Mouse (Mus musculus): Measurements from ENCODE around the gene Kcnb1. TPM values are rescaled to one million over a fixed set of nuclear protein-coding genes. Genes with fewer than 3 reads are reported as not detected.

The Kcnb1 gene
- polyA plus RNA-seq, 1 experiment from 2014 or later, result 1.1 TPM

- H3K9me3 ChIP-seq, result no peaks in the 10 kb centered on the region
- WGBS, result under 1% methylated on average over 57 of the region's 57 CpGs
- peak within 1 kb of the TSS; percentile 91 for H3K9ac ChIP-seq
- H3K27ac ChIP-seq, result peak within 1 kb of the TSS; percentile 90
- peak within 1 kb of the TSS; percentile 72 for H3K4me2 ChIP-seq
- H3K4me3 ChIP-seq, result peak within 1 kb of the TSS; percentile 80
- peaks cover 29% of the 10 kb centered on the region for H3K36me3 ChIP-seq
- H3K4me1 ChIP-seq, result peaks cover 37% of the 10 kb centered on the region
- no peaks in the 10 kb centered on the region for H3K27me3 ChIP-seq
- peak; percentile 93 for ATAC-seq (ENCODE audit: insufficient number of reproducible peaks, insufficient read depth, low FRiP score, low TSS enrichment, low read depth)
These were observed 126.7 kb downstream of the Kcnb1 start, which contains the start of gene Znfx1 for GRCm38 (mm10) chr2:167062965-167063880. Gene Znfx1, minus strand, starts transcription at chr2:167063015.

DNA sequence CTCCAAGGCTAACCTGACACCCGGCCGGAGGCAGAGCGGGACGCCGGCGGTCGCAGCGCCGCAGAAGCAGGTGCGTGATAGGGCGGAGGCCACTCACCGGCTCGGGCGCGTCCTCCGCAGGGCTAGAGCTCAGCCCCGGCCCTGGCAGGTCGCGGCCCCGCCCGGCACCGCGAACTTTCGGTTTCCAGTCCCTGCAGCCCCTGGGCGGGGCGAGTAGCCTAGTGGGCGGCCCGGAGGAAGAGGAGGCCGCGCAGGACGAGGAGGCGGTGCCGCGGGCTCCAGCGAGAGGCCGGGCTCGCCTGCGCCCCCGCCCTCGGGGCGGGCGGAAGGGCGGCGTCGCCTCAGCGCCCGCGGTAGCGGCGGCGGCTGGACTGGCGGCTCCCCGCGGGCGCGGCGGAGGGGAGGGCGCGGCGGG, 127.5 kb downstream of the Kcnb1 start:
- ATAC-seq (ENCODE audit: insufficient number of reproducible peaks, insufficient read depth, low FRiP score, low TSS enrichment, low read depth), result peak; percentile 88
- Histone ChIP-seq H3K4me2 (peak overlapping the region; percentile 72), H3K4me3 (peak overlapping the region; percentile 80), H3K4me1 (peaks cover 37% of the 10 kb centered on the region), H3K27ac (peak overlapping the region; percentile 90), H3K9me3 (no peaks in the 10 kb centered on the region), H3K9ac (peak overlapping the region; percentile 91), H3K36me3 (peaks cover 33% of the 10 kb centered on the region), H3K27me3 (no peaks in the 10 kb centered on the region)
- WGBS, result under 1% methylated on average over 48 of the region's 60 CpGs

DNA sequence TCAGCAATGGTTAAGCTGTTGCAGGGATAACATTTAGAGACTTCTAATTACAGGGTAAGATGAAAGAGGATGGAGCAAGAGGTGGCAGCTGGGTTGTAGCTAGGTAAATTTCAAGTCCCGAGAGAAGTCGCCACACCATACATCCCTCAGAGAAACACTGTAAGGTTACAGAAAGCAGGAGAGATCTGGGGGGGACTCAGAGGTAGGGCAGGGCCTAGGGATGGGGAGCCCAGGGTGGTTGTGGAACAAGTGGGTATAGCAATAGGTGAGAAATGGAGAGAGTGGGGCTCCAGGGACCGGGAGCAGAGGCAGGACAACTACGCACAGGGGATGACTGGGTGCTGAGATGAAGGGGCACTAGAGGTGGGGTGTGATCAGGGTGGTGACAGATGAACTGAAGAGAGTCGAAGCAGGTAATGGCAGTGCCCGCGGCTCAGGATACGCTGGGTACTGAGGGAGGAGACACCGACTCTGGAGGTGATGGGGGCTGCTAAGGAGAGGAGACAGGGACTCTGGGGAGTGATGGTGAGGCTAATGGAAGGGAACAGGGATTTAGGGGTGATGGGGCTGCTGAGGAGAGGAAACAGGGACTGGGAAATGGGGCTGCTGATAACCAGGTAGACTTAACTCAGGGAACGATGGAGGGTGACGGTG, 128.4 kb downstream of the Kcnb1 start:
- WGBS, result 22% methylated on average over 11 of the region's 11 CpGs
- Histone ChIP-seq H3K27ac (no peak overlapping the region; the same call in 1 of the 2 replicates), H3K4me3 (peak overlapping the region; percentile 80), H3K9me3 (no peaks in the 10 kb centered on the region), H3K9ac (peak overlapping the region; percentile 91), H3K4me2 (peak overlapping the region; percentile 72), H3K36me3 (peaks cover 40% of the 10 kb centered on the region), H3K4me1 (peaks cover 37% of the 10 kb centered on the region), H3K27me3 (no peaks in the 10 kb centered on the region)
- ATAC-seq (ENCODE audit: insufficient number of reproducible peaks, insufficient read depth, low FRiP score, low TSS enrichment, low read depth), result no peak

DNA sequence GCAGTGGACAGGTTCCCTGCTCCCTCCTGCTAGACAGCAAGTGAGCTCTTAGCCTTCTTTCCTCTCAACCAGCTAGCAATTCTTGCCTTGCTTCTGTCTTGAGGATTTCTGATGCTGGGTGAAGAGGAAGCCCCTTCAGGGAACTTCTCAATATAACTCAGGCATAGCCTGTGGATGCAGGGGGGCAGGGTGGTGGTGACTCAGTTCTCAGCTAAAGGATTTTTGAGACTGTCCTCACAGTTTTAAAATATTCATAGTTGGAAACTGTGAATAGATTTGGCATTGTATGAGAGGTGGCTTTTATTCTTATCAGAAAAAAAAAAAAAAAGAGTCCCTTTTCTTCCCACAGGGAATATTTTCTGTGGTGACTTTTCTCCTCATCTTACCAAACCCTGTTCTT, 129.2 kb downstream of the Kcnb1 start:
- Histone ChIP-seq H3K36me3 (peaks cover 42% of the 10 kb centered on the region), H3K9ac (peak overlapping the region; percentile 61), H3K4me1 (peaks cover 35% of the 10 kb centered on the region), H3K27ac (no peak overlapping the region), H3K4me2 (peak overlapping the region; percentile 72; the same call in 1 of the 2 replicates), H3K4me3 (no peak overlapping the region), H3K27me3 (no peaks in the 10 kb centered on the region), H3K9me3 (no peaks in the 10 kb centered on the region)
- no peak for ATAC-seq (ENCODE audit: insufficient number of reproducible peaks, insufficient read depth, low FRiP score, low TSS enrichment, low read depth)

GRCm38 (mm10) chr2:167060360-167060759, 129.6 kb downstream of the Kcnb1 start:
- no peak for ATAC-seq (ENCODE audit: insufficient number of reproducible peaks, insufficient read depth, low FRiP score, low TSS enrichment, low read depth)
- no peak overlapping the region for H3K27ac ChIP-seq
- H3K4me1 ChIP-seq, result peaks cover 32% of the 10 kb centered on the region
- peaks cover 42% of the 10 kb centered on the region for H3K36me3 ChIP-seq
- H3K9me3 ChIP-seq, result no peaks in the 10 kb centered on the region
- 52% methylated on average over 3 of the region's 3 CpGs for WGBS
- no peaks in the 10 kb centered on the region for H3K27me3 ChIP-seq
- H3K4me3 ChIP-seq, result no peak overlapping the region
- H3K9ac ChIP-seq, result peak overlapping the region; percentile 61
- peak overlapping the region; percentile 72; the same call in 1 of the 2 replicates for H3K4me2 ChIP-seq

DNA sequence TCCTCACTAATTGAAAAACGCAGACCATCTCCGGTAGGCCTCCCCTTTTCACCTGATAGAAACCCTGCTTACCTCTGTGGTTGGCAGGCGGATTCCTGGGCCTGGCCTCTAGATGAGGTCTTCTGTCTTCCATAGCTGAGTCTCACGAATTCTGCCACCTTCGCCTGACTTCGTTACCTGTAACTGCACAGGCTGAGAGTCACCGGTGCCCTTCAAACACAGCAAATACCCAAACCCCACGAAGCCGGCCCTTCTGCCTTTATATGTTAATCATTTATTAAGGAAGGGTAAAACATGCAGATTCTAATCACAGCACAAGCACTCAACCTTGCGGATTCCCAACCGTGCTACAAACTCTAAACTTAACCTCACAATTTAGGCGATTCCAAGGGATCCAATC, 130.0 kb downstream of the Kcnb1 start:
- Histone ChIP-seq H3K9me3 (no peaks in the 10 kb centered on the region), H3K36me3 (peaks cover 42% of the 10 kb centered on the region), H3K4me3 (no peak overlapping the region), H3K9ac (peak overlapping the region; percentile 61), H3K27me3 (no peaks in the 10 kb centered on the region), H3K4me1 (peaks cover 28% of the 10 kb centered on the region), H3K4me2 (no peak overlapping the region; the same call in 1 of the 2 replicates), H3K27ac (no peak overlapping the region)
- ATAC-seq (ENCODE audit: insufficient number of reproducible peaks, insufficient read depth, low FRiP score, low TSS enrichment, low read depth), result no peak
- 74% methylated on average over 12 of the region's 12 CpGs for WGBS

DNA sequence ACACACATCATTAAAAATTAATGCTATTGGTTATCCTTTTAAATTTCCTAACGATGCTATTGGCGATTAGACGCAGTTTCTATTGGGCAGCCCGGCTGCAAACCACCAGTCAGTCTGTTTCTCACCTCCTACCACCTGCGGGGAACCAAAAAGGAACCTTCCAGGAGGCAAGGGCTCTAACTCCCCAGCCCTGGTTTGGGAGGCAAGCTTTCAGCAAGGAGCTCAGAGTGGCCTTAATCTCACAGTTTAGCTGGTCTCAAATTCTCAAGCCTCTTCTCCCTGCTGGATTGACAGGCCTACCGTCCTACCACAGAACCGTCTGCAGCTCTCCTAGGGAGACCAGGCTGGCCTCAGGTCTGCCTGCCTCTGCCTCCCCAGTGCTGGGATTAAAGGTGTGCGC, 130.4 kb downstream of the Kcnb1 start:
- no peak for ATAC-seq (ENCODE audit: insufficient number of reproducible peaks, insufficient read depth, low FRiP score, low TSS enrichment, low read depth)
- Histone ChIP-seq H3K4me2 (no peak overlapping the region), H3K4me1 (peaks cover 24% of the 10 kb centered on the region), H3K9me3 (no peaks in the 10 kb centered on the region), H3K36me3 (peaks cover 42% of the 10 kb centered on the region), H3K27me3 (no peaks in the 10 kb centered on the region), H3K4me3 (no peak overlapping the region), H3K9ac (peak overlapping the region; percentile 22; the same call in 1 of the 2 replicates), H3K27ac (no peak overlapping the region)
- WGBS, result 54% methylated on average over 8 of the region's 8 CpGs

DNA sequence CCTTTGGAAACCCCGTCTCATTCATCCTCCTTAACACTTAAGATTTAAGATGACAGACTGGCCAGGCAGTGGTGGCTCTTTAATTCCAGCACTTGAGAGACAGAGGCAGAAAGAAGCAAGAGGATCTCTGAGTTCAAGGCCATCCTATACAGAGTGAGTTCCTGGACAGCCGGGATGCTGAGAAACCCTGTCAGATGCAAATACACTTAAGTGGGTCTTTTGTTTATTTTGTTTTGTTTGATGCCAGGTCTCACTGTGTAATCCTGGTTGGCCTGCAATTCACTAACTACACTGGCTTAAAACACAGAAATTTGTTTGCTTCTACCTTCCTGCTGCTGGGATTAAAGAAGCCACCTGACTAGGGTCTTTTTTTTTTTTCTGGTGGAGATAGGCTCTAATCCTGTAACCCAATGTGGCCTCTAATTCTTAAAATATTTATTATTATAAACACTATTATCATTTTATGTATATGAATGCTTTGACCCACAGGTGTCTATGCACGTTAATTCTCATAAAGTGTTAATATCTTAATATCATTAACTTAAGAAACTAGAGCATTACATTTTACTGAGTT, 131.1 kb downstream of the Kcnb1 start:
- H3K27me3 ChIP-seq, result no peaks in the 10 kb centered on the region
- H3K36me3 ChIP-seq, result peaks cover 42% of the 10 kb centered on the region
- no peak overlapping the region for H3K27ac ChIP-seq
- H3K9me3 ChIP-seq, result no peaks in the 10 kb centered on the region
- H3K4me2 ChIP-seq, result no peak overlapping the region
- WGBS, result 65% methylated on average over 3 of the region's 3 CpGs
- H3K4me1 ChIP-seq, result peaks cover 23% of the 10 kb centered on the region
- H3K4me3 ChIP-seq, result no peak overlapping the region
- H3K9ac ChIP-seq, result no peak overlapping the region
- ATAC-seq (ENCODE audit: insufficient number of reproducible peaks, insufficient read depth, low FRiP score, low TSS enrichment, low read depth), result no peak

DNA sequence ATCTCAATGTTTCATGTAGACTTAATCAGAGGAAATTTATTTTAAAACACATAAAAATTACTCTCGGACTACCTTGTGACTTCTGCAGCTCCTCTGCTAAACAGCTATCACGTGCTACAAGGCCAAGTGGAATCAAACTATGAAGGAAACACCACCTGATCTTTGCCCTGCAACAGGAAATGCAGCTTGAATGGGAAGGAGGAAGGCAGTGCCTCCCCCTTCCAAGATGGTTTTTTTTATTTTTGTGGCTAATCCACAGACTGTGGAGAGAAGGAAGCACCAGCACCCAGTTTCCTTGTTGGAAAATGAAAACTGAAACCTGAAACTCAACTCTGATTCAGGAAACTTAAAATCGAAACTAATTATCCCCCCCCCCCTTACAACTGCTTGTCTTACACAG, 131.8 kb downstream of the Kcnb1 start:
- H3K27ac ChIP-seq, result no peak overlapping the region
- H3K36me3 ChIP-seq, result peaks cover 48% of the 10 kb centered on the region
- no peak for ATAC-seq (ENCODE audit: insufficient number of reproducible peaks, insufficient read depth, low FRiP score, low TSS enrichment, low read depth)
- H3K9me3 ChIP-seq, result no peaks in the 10 kb centered on the region
- WGBS, result 42% methylated on average over 3 of the region's 3 CpGs
- 0 out of 2 replicates have a peak overlapping the region, but pooled peaks have one; percentile 21 for H3K9ac ChIP-seq
- no peak overlapping the region for H3K4me3 ChIP-seq
- H3K27me3 ChIP-seq, result no peaks in the 10 kb centered on the region
- H3K4me1 ChIP-seq, result peaks cover 29% of the 10 kb centered on the region
- H3K4me2 ChIP-seq, result no peak overlapping the region

GRCm38 (mm10) chr2:167056942-167057323, 133.0 kb downstream of the Kcnb1 start:
- H3K27ac ChIP-seq, result no peak overlapping the region
- H3K36me3 ChIP-seq, result peaks cover 56% of the 10 kb centered on the region
- H3K9me3 ChIP-seq, result no peaks in the 10 kb centered on the region
- H3K4me2 ChIP-seq, result no peak overlapping the region
- no peak overlapping the region for H3K9ac ChIP-seq
- no peaks in the 10 kb centered on the region for H3K27me3 ChIP-seq
- H3K4me1 ChIP-seq, result peaks cover 29% of the 10 kb centered on the region
- no peak overlapping the region for H3K4me3 ChIP-seq
- WGBS, result 89% methylated on average over 5 of the region's 5 CpGs
- no peak for ATAC-seq (ENCODE audit: insufficient number of reproducible peaks, insufficient read depth, low FRiP score, low TSS enrichment, low read depth)

- Histone ChIP-seq H3K36me3 (peaks cover 60% of the 10 kb centered on the region), H3K4me1 (peaks cover 23% of the 10 kb centered on the region), H3K4me2 (no peak overlapping the region), H3K4me3 (no peak overlapping the region), H3K27me3 (no peaks in the 10 kb centered on the region), H3K9ac (peak overlapping the region; percentile 32; the same call in 1 of the 2 replicates), H3K27ac (no peak overlapping the region), H3K9me3 (no peaks in the 10 kb centered on the region)
- 91% methylated on average over 15 of the region's 15 CpGs for WGBS
- ATAC-seq (ENCODE audit: insufficient number of reproducible peaks, insufficient read depth, low FRiP score, low TSS enrichment, low read depth), result no peak
These were observed 133.6 kb downstream of the Kcnb1 start for GRCm38 (mm10) chr2:167056210-167056941.
